Mouse (Mus musculus) midbrain, embryonic 11.5 days (tissue): ENCODE results near the gene Gba2. TPM values are rescaled to one million over a fixed set of nuclear protein-coding genes. Genes with fewer than 3 reads are reported as not detected.

Experiments used
- ATAC-seq: fragments of 200-750 bp; cut with Nextera tagmentation; 2 replicates; pipeline ENCODE4 v1.8.0; 2017; ENCODE audit warnings: moderate TSS enrichment, moderate library complexity; ENCODE audit not compliant: low FRiP score
- DNase-seq: peaks from one replicate; pipeline ENCODE4 v3.0.0; 2015; ENCODE audit warnings: low spot score; ENCODE audit errors: missing footprints
- H3K27ac ChIP-seq: fragments of 300-500 bp; sonication (generic); 2 replicates; pipeline ENCODE4 v1.5.1; 2014; ENCODE audit warnings: low read depth, low read length
- H3K27me3 ChIP-seq: fragments of 300-500 bp; sonication (generic); 2 replicates; pipeline ENCODE4 v1.6.1; 2014; ENCODE audit warnings: mild to moderate bottlenecking, low read length, moderate library complexity, mixed read lengths; ENCODE audit not compliant: control insufficient read depth, insufficient read depth
- H3K36me3 ChIP-seq: fragments of 300-500 bp; sonication (generic); 2 replicates; pipeline ENCODE4 v1.6.1; 2014; ENCODE audit warnings: mild to moderate bottlenecking, low read length, moderate library complexity, mixed read lengths; ENCODE audit not compliant: control insufficient read depth, insufficient read depth
- H3K4me1 ChIP-seq: fragments of 300-500 bp; sonication (generic); 2 replicates; pipeline ENCODE4 v1.6.1; 2014; ENCODE audit warnings: low read length; ENCODE audit not compliant: control insufficient read depth, insufficient read depth
- H3K4me2 ChIP-seq: fragments of 300-500 bp; sonication (generic); 2 replicates; pipeline ENCODE4 v1.6.1; 2014; ENCODE audit warnings: mild to moderate bottlenecking, moderate library complexity
- H3K4me3 ChIP-seq: fragments of 300-500 bp; sonication (generic); 2 replicates; pipeline ENCODE4 v1.5.1; 2014; ENCODE audit warnings: low read depth, low read length
- H3K9ac ChIP-seq: fragments of 300-500 bp; sonication (generic); 2 replicates; pipeline ENCODE4 v1.6.1; 2014; ENCODE audit warnings: low read length
- H3K9me3 ChIP-seq: fragments of 300-500 bp; sonication (generic); 2 replicates; pipeline ENCODE4 v1.6.1; 2016; ENCODE audit warnings: low read length; ENCODE audit not compliant: control insufficient read depth
- WGBS: fragments of 180-500 bp; shearing (Covaris S2); extraction: QIAGEN DNeasy Blood & Tissue Kit; methylation state at CpG from one replicate; pipeline ENCODE4 v1.1.7; 2014; 5-methylcytosine and 5-hydroxymethylcytosine counted together
- polyA plus RNA-seq: library from polyadenylated mRNA; unstranded; fragments of >200 nt; fragmentation: Nextera tagmentation; extraction: Ambion mirVana; gene quantifications from 2 replicates; pipeline ENCODE4 v1.2.1, GENCODE M21; 2014

The Gba2 gene
- 24.5 and 26.1 TPM in 2 replicates for polyA plus RNA-seq

DNA sequence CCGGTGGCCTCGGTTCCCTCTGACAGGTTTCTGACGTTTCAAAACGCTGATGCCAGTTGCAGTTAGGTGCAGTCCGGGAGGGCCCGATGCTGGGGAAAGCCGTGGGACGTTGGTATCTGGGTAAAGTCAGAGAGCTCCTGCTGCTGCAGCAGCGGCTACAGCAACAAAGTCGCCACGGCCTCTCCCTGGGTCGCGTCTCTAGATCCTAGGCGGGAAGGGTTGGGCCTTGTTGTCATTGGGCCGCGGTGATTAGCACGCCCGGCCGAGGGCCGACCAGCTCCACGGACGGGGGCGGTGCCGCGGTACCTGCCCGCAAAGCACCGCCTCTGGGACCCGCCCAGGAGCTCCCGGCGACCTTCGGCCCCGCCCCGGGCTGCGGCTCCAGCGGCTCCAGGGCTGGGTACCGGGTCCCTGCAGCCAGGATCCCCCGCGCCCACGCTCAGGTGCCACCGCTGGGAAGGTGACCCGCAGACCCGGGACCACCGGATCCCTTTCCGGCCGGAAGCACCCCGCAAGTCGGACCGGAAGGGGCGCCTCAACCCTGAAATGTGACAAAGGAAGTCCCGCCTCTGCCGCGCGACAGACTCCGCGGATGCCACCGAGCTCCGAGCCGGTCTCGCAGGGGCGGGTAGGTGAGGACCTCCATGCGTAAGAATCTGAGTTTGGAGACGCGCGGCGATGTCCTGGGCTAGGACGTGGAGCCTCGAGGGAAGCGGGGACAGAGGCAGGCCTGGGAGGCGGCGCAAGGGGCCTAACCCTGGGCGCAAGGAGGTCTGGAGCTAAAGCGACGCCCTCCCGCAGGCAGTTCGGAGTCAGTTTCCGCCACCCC lies at the start of gene Gba2, which contains the start of gene Rgp1:
Gene Gba2 (minus strand): TSS at position 498 of the 829 bp plus-strand sequence.
Gene Rgp1 (plus strand): TSS at position 340 of the 829 bp plus-strand sequence.
- peak within 1 kb of the TSS; percentile 97 for H3K4me2 ChIP-seq
- no peaks in the 10 kb centered on the region for H3K9me3 ChIP-seq
- under 1% methylated on average over 76 of the region's 76 CpGs for WGBS
- peak within 1 kb of the TSS; percentile 86 for H3K4me3 ChIP-seq
- DNase-seq (peak; percentile 97), ATAC-seq (peak; percentile 91)
- peak within 1 kb of the TSS; percentile 92 for H3K9ac ChIP-seq
- H3K36me3 ChIP-seq = peaks cover 8% of the 10 kb centered on the region
- peak within 1 kb of the TSS; percentile 27; the same call in 1 of the 2 replicates for H3K27ac ChIP-seq
- H3K4me1 ChIP-seq = peaks cover 31% of the 10 kb centered on the region
- H3K27me3 ChIP-seq = no peaks in the 10 kb centered on the region

GRCm38 (mm10) chr4:43620146-43620778 lies 41.6 kb upstream of the Gba2 start:
- no peak for DNase-seq
- no peaks in the 10 kb centered on the region for H3K27me3 ChIP-seq
- no peaks in the 10 kb centered on the region for H3K36me3 ChIP-seq
- 78% methylated on average over 4 of the region's 4 CpGs for WGBS
- no peak overlapping the region for H3K4me3 ChIP-seq
- H3K9ac ChIP-seq = no peak overlapping the region
- no peak overlapping the region for H3K4me2 ChIP-seq
- ATAC-seq = no peak
- no peaks in the 10 kb centered on the region for H3K9me3 ChIP-seq
- H3K27ac ChIP-seq = no peak overlapping the region
- no peaks in the 10 kb centered on the region for H3K4me1 ChIP-seq

- DNase-seq = peak; percentile 83
- no peak for ATAC-seq
- H3K4me3 ChIP-seq = no peak overlapping the region
- no peaks in the 10 kb centered on the region for H3K27me3 ChIP-seq
- H3K27ac ChIP-seq = no peak overlapping the region
- H3K4me1 ChIP-seq = no peaks in the 10 kb centered on the region
- 66% methylated on average over 3 of the region's 3 CpGs for WGBS
- H3K9me3 ChIP-seq = no peaks in the 10 kb centered on the region
- no peaks in the 10 kb centered on the region for H3K36me3 ChIP-seq
- H3K4me2 ChIP-seq = no peak overlapping the region
- H3K9ac ChIP-seq = no peak overlapping the region
Observed at GRCm38 (mm10) chr4:43613060-43613730, 34.5 kb upstream of the Gba2 start.

DNA sequence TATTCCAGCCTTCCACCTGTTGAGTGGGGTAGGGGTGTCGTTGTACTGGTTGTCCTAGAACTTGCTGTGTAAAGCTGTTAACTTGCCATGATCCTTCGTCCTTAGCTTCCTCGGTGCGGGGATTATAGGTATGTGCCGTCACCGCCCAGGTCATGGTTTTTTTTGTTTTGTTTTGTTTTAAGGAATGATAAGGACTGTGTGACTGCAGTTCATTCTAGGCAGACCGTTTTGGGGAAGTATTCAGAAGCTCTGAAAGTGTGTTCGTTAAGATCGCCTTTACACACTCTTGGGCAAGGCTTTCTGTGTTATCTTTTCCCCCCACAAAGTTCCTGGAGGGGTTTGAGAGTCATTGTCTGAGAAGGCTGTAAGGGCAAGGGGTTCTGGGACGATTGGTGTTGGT lies 33.9 kb upstream of the Gba2 start:
- H3K27ac ChIP-seq = no peak overlapping the region
- no peaks in the 10 kb centered on the region for H3K4me1 ChIP-seq
- ATAC-seq (no peak), DNase-seq (peak; percentile 47)
- H3K9me3 ChIP-seq = no peaks in the 10 kb centered on the region
- no peak overlapping the region for H3K4me3 ChIP-seq
- no peak overlapping the region for H3K4me2 ChIP-seq
- WGBS = 73% methylated on average over 10 of the region's 10 CpGs
- no peak overlapping the region for H3K9ac ChIP-seq
- no peaks in the 10 kb centered on the region for H3K36me3 ChIP-seq
- no peaks in the 10 kb centered on the region for H3K27me3 ChIP-seq

GRCm38 (mm10) chr4:43604751-43605685 lies 26.3 kb upstream of the Gba2 start:
- Histone ChIP-seq H3K4me2 (no peak overlapping the region), H3K36me3 (no peaks in the 10 kb centered on the region), H3K9me3 (no peaks in the 10 kb centered on the region), H3K27me3 (no peaks in the 10 kb centered on the region), H3K27ac (no peak overlapping the region), H3K4me1 (no peaks in the 10 kb centered on the region), H3K4me3 (no peak overlapping the region), H3K9ac (no peak overlapping the region)
- WGBS = 82% methylated on average over 9 of the region's 9 CpGs
- ATAC-seq (no peak), DNase-seq (peak; percentile 41)

DNA sequence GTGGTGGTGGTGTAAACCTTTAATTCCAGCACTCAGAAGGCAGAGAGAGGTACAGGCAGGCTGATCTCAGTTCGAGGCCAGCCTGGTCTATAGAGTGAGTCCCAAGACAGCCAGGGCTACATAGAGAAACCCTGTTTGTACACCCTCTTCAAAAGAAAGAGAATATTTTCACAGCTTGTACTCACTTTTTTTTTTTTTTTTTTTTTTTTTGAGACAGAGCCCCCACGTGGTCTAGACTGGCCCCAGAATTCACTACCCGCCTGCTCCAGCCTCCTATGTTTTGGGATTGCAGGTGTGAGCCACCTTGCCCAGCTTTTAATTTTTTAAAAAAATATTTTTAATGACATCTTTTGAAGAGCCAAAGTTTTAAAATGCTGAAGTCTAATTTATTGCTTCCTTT lies 25.4 kb upstream of the Gba2 start:
- no peak overlapping the region for H3K4me2 ChIP-seq
- H3K4me1 ChIP-seq = no peaks in the 10 kb centered on the region
- H3K36me3 ChIP-seq = no peaks in the 10 kb centered on the region
- 64% methylated on average over 3 of the region's 3 CpGs for WGBS
- no peak overlapping the region for H3K27ac ChIP-seq
- H3K9ac ChIP-seq = no peak overlapping the region
- no peaks in the 10 kb centered on the region for H3K9me3 ChIP-seq
- no peaks in the 10 kb centered on the region for H3K27me3 ChIP-seq
- DNase-seq (peak; percentile 72), ATAC-seq (no peak)
- H3K4me3 ChIP-seq = no peak overlapping the region

DNA sequence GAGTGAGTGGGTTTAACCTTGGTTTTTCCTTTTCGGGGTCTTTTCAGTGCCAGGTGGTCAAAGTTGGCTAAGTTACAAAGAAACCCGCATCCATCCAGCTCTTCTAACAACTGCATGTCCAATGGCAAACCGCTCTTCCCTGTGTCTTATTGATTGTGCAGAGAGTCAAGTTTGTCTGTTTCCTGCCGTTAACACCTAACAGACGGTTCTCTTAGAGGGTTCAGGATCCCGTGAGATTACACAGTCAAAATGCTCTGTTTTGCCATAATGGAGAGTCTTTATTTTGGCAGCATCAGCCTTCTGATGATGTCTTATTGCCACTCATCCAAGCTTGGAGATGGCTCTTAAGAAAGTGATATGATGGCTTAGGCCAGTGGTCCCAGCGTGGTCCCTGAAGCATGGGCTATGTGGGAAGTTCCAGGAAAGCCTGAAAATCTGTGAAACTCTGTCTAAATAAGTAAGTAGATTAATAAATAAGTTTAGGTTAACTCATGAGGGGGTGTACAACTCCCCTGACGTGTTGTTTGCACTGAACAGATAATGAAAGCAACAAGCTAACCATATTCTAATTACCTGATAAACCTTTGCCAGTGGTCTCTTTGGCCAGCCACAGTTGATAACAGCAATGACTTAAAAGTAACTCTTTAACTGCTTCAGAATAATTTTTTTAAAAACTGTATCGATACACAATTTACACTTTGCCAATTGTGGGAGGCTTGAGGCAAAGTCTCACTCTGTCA lies 21.7 kb upstream of the Gba2 start:
- no peaks in the 10 kb centered on the region for H3K36me3 ChIP-seq
- 86% methylated on average over 9 of the region's 9 CpGs for WGBS

More for the DNA sequence above, 21.7 kb upstream of the Gba2 start:
- Histone ChIP-seq H3K4me1 (no peaks in the 10 kb centered on the region), H3K27me3 (no peaks in the 10 kb centered on the region), H3K9ac (no peak overlapping the region), H3K27ac (no peak overlapping the region), H3K9me3 (no peaks in the 10 kb centered on the region), H3K4me2 (no peak overlapping the region), H3K4me3 (no peak overlapping the region)
- DNase-seq (peak; percentile 31), ATAC-seq (no peak)
